Mouse (Mus musculus) liver, embryonic 14.5 days (tissue): ENCODE results near the gene Zbtb38. TPM values are rescaled to one million over a fixed set of nuclear protein-coding genes. Genes with fewer than 3 reads are reported as not detected.

ENCODE experiments used
- ATAC-seq: fragments of 200-750 bp; cut with Nextera tagmentation; 2 replicates; pipeline ENCODE4 v1.8.0; 2017; ENCODE audit warnings: moderate number of reproducible peaks, mild to moderate bottlenecking, moderate library complexity; ENCODE audit not compliant: insufficient read depth
- DNase-seq, 3 experiments: peaks; one replicate each; pipeline ENCODE4 v3.0.0-alpha.2; 2012 to 2013; ENCODE audit warnings: low read depth in 3 of 3, low spot score in 3 of 3
- H3K27ac ChIP-seq: fragments of 300-500 bp; sonication (generic); 2 replicates; pipeline ENCODE4 v1.5.1; 2014; ENCODE audit warnings: moderate library complexity, mild to moderate bottlenecking, control low read depth, inconsistent platforms
- H3K27me3 ChIP-seq: fragments of 300-500 bp; sonication (generic); 2 replicates; pipeline ENCODE4 v1.6.1; 2014; ENCODE audit warnings: mild to moderate bottlenecking, low read length, moderate library complexity; ENCODE audit not compliant: control insufficient read depth, insufficient read depth
- H3K36me3 ChIP-seq: fragments of 300-500 bp; sonication (generic); replicated peaks from 2 replicates; pipeline ENCODE4 v1.6.1; 2014; ENCODE audit warnings: low read depth; ENCODE audit not compliant: control insufficient read depth, insufficient read depth
- H3K4me1 ChIP-seq, 2 experiments: fragments of 200-500 bp in 1 of 2; fragments of 300-500 bp in 1 of 2; sonication (generic) in 1 of 2; replicated peaks; 2 replicates each; pipeline ENCODE4 v1.6.1; 2012 to 2014; ENCODE audit warnings: antibody characterized with exemption in 1 of 2, inconsistent platforms in 1 of 2, low read length in 1 of 2; ENCODE audit not compliant: control insufficient read depth in 2 of 2, insufficient read depth in 2 of 2
- H3K4me2 ChIP-seq: fragments of 300-500 bp; sonication (generic); 2 replicates; pipeline ENCODE4 v1.6.1; 2014; ENCODE audit warnings: low read depth, mild to moderate bottlenecking, control low read depth, moderate library complexity
- H3K4me3 ChIP-seq, 2 experiments: fragments of 200-500 bp in 1 of 2; fragments of 300-500 bp in 1 of 2; sonication (generic) in 1 of 2; 2 replicates each; pipeline ENCODE4 v1.5.1; 2012 to 2014; ENCODE audit warnings: low read depth in 2 of 2, low read length in 2 of 2, mild to moderate bottlenecking in 2 of 2, control low read depth in 1 of 2, inconsistent platforms in 1 of 2, moderate library complexity in 1 of 2; ENCODE audit not compliant: insufficient read depth in 1 of 2
- H3K9ac ChIP-seq: fragments of 300-500 bp; sonication (generic); replicated peaks from 2 replicates; pipeline ENCODE4 v1.6.1; 2014; ENCODE audit warnings: mild to moderate bottlenecking, control low read depth, moderate library complexity
- H3K9me3 ChIP-seq: fragments of 300-500 bp; sonication (generic); 2 replicates; pipeline ENCODE4 v1.6.1; 2016; ENCODE audit warnings: low read length, mixed read lengths; ENCODE audit not compliant: control insufficient read depth
- CTCF ChIP-seq: IDR thresholded peaks from 2 replicates; pipeline ENCODE4 v1.5.1; 2016; ENCODE audit warnings: antibody characterized with exemption, low read depth, control low read depth
- EP300 ChIP-seq: IDR thresholded peaks from 2 replicates; pipeline ENCODE4 v1.6.1; 2016; ENCODE audit warnings: antibody characterized with exemption, low read depth
- WGBS: fragments of 180-500 bp; shearing (Covaris S2); extraction: QIAGEN DNeasy Blood & Tissue Kit; methylation state at CpG from one replicate; pipeline ENCODE4 v1.1.7; 2014; ENCODE audit not compliant: insufficient replicate concordance; 5-methylcytosine and 5-hydroxymethylcytosine counted together
- polyA plus RNA-seq, 2 experiments: library from polyadenylated mRNA; depleted of rRNA in 1 of 2; stranded (reverse) in 1 of 2; unstranded in 1 of 2; fragments of >200 nt; fragmentation: Nextera tagmentation in 1 of 2; extraction: Ambion mirVana in 1 of 2; gene quantifications; 2 replicates each; pipeline versions ENCODE4 v1.2.1 to v1.2.3; 2012 to 2014

The Zbtb38 gene
- polyA plus RNA-seq, 2 experiments: 0.65 to 4.5 TPM

GRCm38 (mm10) chr9:96718402-96718798, 34.2 kb downstream of the Zbtb38 start:
- Histone ChIP-seq H3K9ac (no peak overlapping the region), H3K9me3 (no peaks in the 10 kb centered on the region), H3K4me2 (peak overlapping the region; percentile 79), H3K36me3 (no peaks in the 10 kb centered on the region), H3K27ac (no peak overlapping the region), H3K27me3 (no peaks in the 10 kb centered on the region), H3K4me3 (peak overlapping the region in 1 of 2 experiments; percentile 90; a peak in 1 of 4 replicates), H3K4me1 (peaks cover 0 to 19% of the 10 kb centered on the region in 2 experiments; a peak in 3 of 4 replicates)
- no peak for ATAC-seq
- no peak for DNase-seq
- 85% methylated on average over 8 of the region's 8 CpGs for WGBS
- TF ChIP-seq EP300: no peak

- H3K9ac ChIP-seq: no peak overlapping the region
- no peaks in the 10 kb centered on the region for H3K36me3 ChIP-seq
- H3K9me3 ChIP-seq: no peaks in the 10 kb centered on the region
- H3K4me3 ChIP-seq: no peak overlapping the region
- ATAC-seq (no peak), DNase-seq (no peak)
- no peak for TF ChIP-seq EP300
- no peak for TF ChIP-seq CTCF
- H3K27ac ChIP-seq: no peak overlapping the region
- H3K4me1 ChIP-seq: peaks cover 0 to 19% of the 10 kb centered on the region in 2 experiments; a peak in 2 of 4 replicates
- no peaks in the 10 kb centered on the region for H3K27me3 ChIP-seq
- H3K4me2 ChIP-seq: no peak overlapping the region
- 84% methylated on average over 16 of the region's 16 CpGs for WGBS
Observed at GRCm38 (mm10) chr9:96717698-96718401, 34.8 kb downstream of the Zbtb38 start.

GRCm38 (mm10) chr9:96716735-96717444, 35.7 kb downstream of the Zbtb38 start:
- WGBS: 78% methylated on average over 14 of the region's 14 CpGs

DNA sequence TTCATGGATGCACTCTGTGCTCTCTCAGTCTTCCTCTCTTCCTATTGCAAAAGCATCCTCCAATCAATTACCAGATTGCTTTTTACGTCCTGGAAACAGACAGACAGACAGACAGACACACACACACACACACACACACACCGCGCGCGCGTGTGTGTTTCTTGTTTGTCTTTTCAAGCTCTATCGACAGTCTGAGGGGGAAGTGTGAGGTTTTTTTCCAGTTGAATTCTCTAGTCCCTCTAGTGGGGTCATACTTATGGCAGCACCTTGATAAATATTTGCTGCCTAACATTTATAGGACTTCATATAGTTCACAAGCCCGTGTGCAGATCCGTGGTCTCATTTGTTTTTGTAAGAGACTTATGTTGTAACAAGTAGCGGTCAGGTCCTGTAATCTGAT, 36.5 kb downstream of the Zbtb38 start:
- Histone ChIP-seq H3K27ac (no peak overlapping the region), H3K4me3 (no peak overlapping the region), H3K4me2 (no peak overlapping the region), H3K36me3 (no peaks in the 10 kb centered on the region), H3K4me1 (peaks cover 0 to 21% of the 10 kb centered on the region in 2 experiments; a peak in 2 of 4 replicates), H3K27me3 (no peaks in the 10 kb centered on the region), H3K9ac (no peak overlapping the region), H3K9me3 (no peaks in the 10 kb centered on the region)
- ATAC-seq (no peak), DNase-seq (no peak)
- WGBS: 73% methylated on average over 10 of the region's 10 CpGs
- TF ChIP-seq EP300 (no peak), CTCF (no peak)

More at GRCm38 (mm10) chr9:96716735-96717444, 35.7 kb downstream of the Zbtb38 start:
- TF ChIP-seq CTCF (no peak), EP300 (no peak)
- DNase-seq (no peak), ATAC-seq (no peak)
- Histone ChIP-seq H3K27me3 (no peaks in the 10 kb centered on the region), H3K36me3 (no peaks in the 10 kb centered on the region), H3K4me1 (peaks cover 0 to 21% of the 10 kb centered on the region in 2 experiments; a peak in 2 of 4 replicates), H3K9me3 (no peaks in the 10 kb centered on the region), H3K4me2 (no peak overlapping the region), H3K27ac (no peak overlapping the region), H3K9ac (no peak overlapping the region), H3K4me3 (no peak overlapping the region)

GRCm38 (mm10) chr9:96715171-96715570, 37.5 kb downstream of the Zbtb38 start:
- H3K27me3 ChIP-seq: no peaks in the 10 kb centered on the region
- TF ChIP-seq CTCF (no peak), EP300 (no peak)
- H3K4me2 ChIP-seq: no peak overlapping the region
- H3K4me3 ChIP-seq: no peak overlapping the region
- DNase-seq (no peak), ATAC-seq (no peak)
- peaks cover 0 to 13% of the 10 kb centered on the region in 2 experiments; a peak in 2 of 4 replicates for H3K4me1 ChIP-seq
- H3K9ac ChIP-seq: no peak overlapping the region
- H3K36me3 ChIP-seq: no peaks in the 10 kb centered on the region
- no peaks in the 10 kb centered on the region for H3K9me3 ChIP-seq
- no peak overlapping the region for H3K27ac ChIP-seq
- WGBS: 81% methylated on average over 11 of the region's 11 CpGs
